Mouse (Mus musculus) erythroblast, embryonic 14.5 days (primary cell): ENCODE results near the gene Prpsap1.
"Not testable (repeated sequence)": the region's sequence is repeated elsewhere in the genome, so short reads cannot be mapped to it uniquely, and the experiment has no call there.

Experiments used
- GATA1 ChIP-seq: IDR thresholded peaks from 2 replicates; pipeline ENCODE4 v1.6.1; 2012; ENCODE audit warnings: low read length, inconsistent platforms, mixed read lengths
- TAL1 ChIP-seq: IDR thresholded peaks from 3 replicates; pipeline ENCODE4 v1.6.1; 2012; ENCODE audit warnings: low read length, inconsistent platforms, mixed read lengths

DNA sequence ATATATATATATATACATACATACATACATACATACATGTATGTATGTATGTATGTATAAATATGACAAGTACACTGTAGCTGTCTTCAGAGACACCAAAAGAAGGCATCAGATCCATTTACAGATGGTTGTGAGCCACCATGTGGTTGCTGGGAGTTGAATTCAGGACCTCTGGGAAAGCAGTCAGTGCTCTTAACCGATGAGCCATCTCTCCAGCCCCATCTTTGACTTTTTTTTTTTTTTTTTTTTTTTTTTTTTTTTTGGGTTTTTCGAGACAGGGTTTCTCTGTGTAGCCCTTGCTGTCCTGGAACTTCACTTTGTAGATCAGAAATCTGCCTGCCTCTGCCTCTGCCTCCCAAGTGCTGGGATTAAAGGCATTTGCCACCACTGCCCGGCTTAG, 25.7 kb downstream of the Prpsap1 start:
- TF ChIP-seq TAL1, GATA1: not testable (repeated sequence)
